Mouse (Mus musculus): ENCODE data around the gene Mrpl16. TPM values are rescaled to one million over a fixed set of nuclear protein-coding genes. Genes with fewer than 3 reads are reported as not detected.

Mrpl16 gene
- polyA plus RNA-seq, 1 experiment from 2014 or later: 62.6 TPM

DNA sequence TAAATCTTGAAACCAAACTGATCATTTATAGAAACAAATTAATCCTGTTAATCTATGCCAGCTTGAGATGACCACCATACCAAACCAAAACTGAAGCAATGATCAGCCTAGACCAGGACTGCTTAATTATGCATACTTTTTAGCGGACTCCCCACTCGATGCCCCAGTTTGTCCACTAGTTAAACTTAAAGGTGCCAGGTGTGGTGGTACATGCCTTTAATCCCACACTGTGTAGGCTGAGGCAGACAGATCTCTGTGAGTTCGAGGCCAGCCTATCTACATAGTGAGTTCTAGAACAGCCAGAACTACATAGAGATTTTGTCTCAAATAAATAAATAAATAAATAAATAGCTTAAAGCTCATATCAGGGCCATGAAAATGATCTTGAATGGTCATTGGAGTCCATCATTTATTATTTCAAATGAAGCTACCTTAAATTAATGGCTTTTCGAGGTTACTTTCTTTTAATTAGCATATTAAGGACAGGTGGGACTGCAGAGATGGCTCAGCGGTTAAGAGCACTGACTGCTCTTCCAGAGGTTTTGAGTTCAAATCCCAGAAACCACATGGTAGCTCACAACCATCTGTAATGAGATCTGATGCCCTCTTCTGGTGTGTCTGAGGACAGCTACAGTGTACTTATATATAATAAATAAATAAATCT, 802 bp upstream of the Mrpl16 start:
- peak overlapping the region; percentile 72; the same call in 1 of the 2 replicates for H3K9ac ChIP-seq
- H3K27me3 ChIP-seq (replicated peaks): no peaks in the 10 kb centered on the region
- peak overlapping the region; percentile 70 for H3K4me2 ChIP-seq
- 76% methylated on average over 5 of the region's 5 CpGs for WGBS (ENCODE audit: insufficient replicate concordance)
- peaks cover 16% of the 10 kb centered on the region for H3K4me1 ChIP-seq
- H3K4me3 ChIP-seq: peak overlapping the region; percentile 69; the same call in 1 of the 2 replicates
- H3K36me3 ChIP-seq: peaks cover 24% of the 10 kb centered on the region
- ATAC-seq: no peak
- H3K9me3 ChIP-seq (replicated peaks): no peaks in the 10 kb centered on the region
- no peak overlapping the region for H3K27ac ChIP-seq

GRCm38 (mm10) chr19:11777191-11777865, 7.1 kb downstream of the Mrpl16 start:
- H3K36me3 ChIP-seq: peaks cover 48% of the 10 kb centered on the region
- ATAC-seq: no peak
- WGBS (ENCODE audit: insufficient replicate concordance): 51% methylated on average over 7 of the region's 7 CpGs
- H3K27me3 ChIP-seq (replicated peaks): no peaks in the 10 kb centered on the region
- H3K27ac ChIP-seq: no peak overlapping the region
- H3K9ac ChIP-seq: no peak overlapping the region
- no peaks in the 10 kb centered on the region for H3K4me1 ChIP-seq
- no peak overlapping the region for H3K4me2 ChIP-seq
- H3K4me3 ChIP-seq: no peak overlapping the region
- no peaks in the 10 kb centered on the region for H3K9me3 ChIP-seq (replicated peaks)

GRCm38 (mm10) chr19:11785409-11786154, 15.4 kb downstream of the Mrpl16 start:
- Histone ChIP-seq H3K27me3 (replicated peaks) (no peaks in the 10 kb centered on the region), H3K9ac (no peak overlapping the region), H3K4me3 (no peak overlapping the region), H3K4me1 (no peaks in the 10 kb centered on the region), H3K9me3 (replicated peaks) (no peaks in the 10 kb centered on the region), H3K4me2 (no peak overlapping the region), H3K27ac (no peak overlapping the region), H3K36me3 (no peaks in the 10 kb centered on the region)
- WGBS (ENCODE audit: insufficient replicate concordance): 80% methylated on average over 14 of the region's 14 CpGs
- ATAC-seq: no peak

DNA sequence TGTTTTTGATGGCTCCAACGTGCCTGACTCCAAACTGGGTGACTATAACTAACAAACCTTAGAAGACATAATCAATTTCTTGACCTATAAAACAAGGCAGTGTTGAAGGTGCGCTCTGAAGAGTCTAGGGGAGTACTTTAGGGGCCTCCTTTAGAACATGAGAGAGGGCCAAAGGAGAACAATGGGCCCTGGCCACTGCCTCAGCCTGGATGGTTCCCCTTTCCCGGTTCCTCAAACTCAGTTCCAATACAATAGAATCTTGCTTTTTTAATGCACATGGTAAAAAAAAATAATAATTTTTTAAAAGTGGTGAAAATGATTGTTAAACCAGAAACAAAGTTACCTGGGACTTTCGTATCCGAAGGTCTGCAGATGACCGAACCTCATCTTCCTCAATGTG, 17.6 kb downstream of the Mrpl16 start:
- Histone ChIP-seq H3K9me3 (replicated peaks) (no peaks in the 10 kb centered on the region), H3K27ac (no peak overlapping the region), H3K4me2 (no peak overlapping the region), H3K4me3 (no peak overlapping the region), H3K4me1 (no peaks in the 10 kb centered on the region), H3K36me3 (no peaks in the 10 kb centered on the region), H3K9ac (no peak overlapping the region), H3K27me3 (replicated peaks) (no peaks in the 10 kb centered on the region)
- WGBS (ENCODE audit: insufficient replicate concordance): 74% methylated on average over 6 of the region's 6 CpGs
- no peak for ATAC-seq

DNA sequence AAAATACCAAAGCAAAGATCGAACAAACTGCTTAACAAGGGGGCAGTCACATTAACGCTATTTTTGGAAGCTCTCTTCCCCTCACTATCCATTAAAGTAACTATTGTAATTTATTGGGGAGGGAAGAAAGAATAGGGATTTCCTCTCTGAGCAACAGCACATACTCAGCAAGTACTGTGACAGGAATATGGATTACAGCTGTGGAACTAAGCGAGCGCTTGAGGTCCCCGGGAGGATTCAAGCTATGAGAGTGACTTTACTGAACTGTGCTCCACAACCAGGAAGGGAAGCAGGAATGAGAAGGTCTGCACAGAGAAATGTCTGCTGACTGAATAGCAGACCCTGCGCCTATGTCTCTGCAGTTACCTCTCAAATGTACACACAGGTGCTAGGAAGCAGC, 18.7 kb downstream of the Mrpl16 start:
- Histone ChIP-seq H3K9me3 (replicated peaks) (no peaks in the 10 kb centered on the region), H3K27ac (no peak overlapping the region), H3K36me3 (no peaks in the 10 kb centered on the region), H3K4me1 (no peaks in the 10 kb centered on the region), H3K9ac (no peak overlapping the region), H3K27me3 (replicated peaks) (no peaks in the 10 kb centered on the region), H3K4me2 (no peak overlapping the region), H3K4me3 (no peak overlapping the region)
- no peak for ATAC-seq
- 73% methylated on average over 6 of the region's 6 CpGs for WGBS (ENCODE audit: insufficient replicate concordance)

DNA sequence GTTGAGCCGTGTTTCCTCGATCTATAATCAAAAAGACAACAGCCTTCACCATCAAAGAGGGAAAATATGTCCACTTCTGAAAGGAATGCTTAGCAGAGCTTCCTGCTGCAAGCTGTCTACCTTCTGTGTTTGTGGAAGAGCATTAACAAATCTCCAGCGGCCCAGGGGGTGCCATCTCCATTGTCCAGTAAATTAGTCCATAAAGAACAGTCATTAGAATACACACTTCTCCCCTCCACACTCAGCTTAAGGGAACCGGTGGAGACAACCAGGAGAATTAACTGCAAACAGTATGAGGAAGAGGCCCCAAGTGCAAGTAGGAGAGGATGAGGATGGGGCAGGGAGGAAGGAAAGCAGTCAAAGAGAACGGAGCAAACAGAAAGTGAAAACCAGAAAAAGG, 21.6 kb downstream of the Mrpl16 start:
- no peak for ATAC-seq
- 45% methylated on average over 5 of the region's 5 CpGs for WGBS (ENCODE audit: insufficient replicate concordance)

GRCm38 (mm10) chr19:11793741-11794359, 23.7 kb downstream of the Mrpl16 start:
- H3K4me2 ChIP-seq: no peak overlapping the region
- H3K27ac ChIP-seq: no peak overlapping the region
- H3K9ac ChIP-seq: no peak overlapping the region
- no peaks in the 10 kb centered on the region for H3K36me3 ChIP-seq
- H3K4me1 ChIP-seq: no peaks in the 10 kb centered on the region
- H3K27me3 ChIP-seq (replicated peaks): no peaks in the 10 kb centered on the region
- WGBS (ENCODE audit: insufficient replicate concordance): 68% methylated on average over 2 of the region's 2 CpGs
- no peak overlapping the region for H3K4me3 ChIP-seq
- no peaks in the 10 kb centered on the region for H3K9me3 ChIP-seq (replicated peaks)
- no peak for ATAC-seq

More for the DNA sequence above, 21.6 kb downstream of the Mrpl16 start:
- H3K27me3 ChIP-seq (replicated peaks): no peaks in the 10 kb centered on the region
- no peak overlapping the region for H3K9ac ChIP-seq
- no peaks in the 10 kb centered on the region for H3K36me3 ChIP-seq
- H3K4me2 ChIP-seq: no peak overlapping the region
- no peak overlapping the region for H3K4me3 ChIP-seq
- no peak overlapping the region for H3K27ac ChIP-seq
- H3K4me1 ChIP-seq: no peaks in the 10 kb centered on the region
- no peaks in the 10 kb centered on the region for H3K9me3 ChIP-seq (replicated peaks)

DNA sequence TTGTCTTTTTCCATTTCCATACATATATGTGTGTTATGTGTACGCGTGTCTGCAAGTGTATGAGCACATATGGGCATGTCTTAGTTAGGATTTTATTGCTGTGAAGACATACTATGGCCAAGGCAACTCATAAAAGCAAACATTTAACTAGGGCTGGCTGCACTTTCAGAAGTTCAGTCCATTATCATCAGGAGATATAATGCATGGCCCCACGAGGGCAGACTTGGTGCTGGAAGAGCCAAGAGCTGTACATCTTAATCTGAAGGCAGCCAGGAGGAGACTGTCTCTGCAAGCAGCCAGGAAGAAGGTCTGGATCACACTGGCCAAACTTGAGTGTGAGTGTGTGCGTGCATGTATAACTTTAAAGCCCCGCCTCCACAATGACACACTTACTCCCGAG, 24.3 kb downstream of the Mrpl16 start:
- Histone ChIP-seq H3K27me3 (replicated peaks) (no peaks in the 10 kb centered on the region), H3K36me3 (no peaks in the 10 kb centered on the region), H3K9me3 (replicated peaks) (no peaks in the 10 kb centered on the region), H3K27ac (no peak overlapping the region), H3K4me1 (no peaks in the 10 kb centered on the region), H3K4me3 (no peak overlapping the region), H3K4me2 (no peak overlapping the region), H3K9ac (no peak overlapping the region)
- ATAC-seq: no peak
- 63% methylated on average over 6 of the region's 6 CpGs for WGBS (ENCODE audit: insufficient replicate concordance)

DNA sequence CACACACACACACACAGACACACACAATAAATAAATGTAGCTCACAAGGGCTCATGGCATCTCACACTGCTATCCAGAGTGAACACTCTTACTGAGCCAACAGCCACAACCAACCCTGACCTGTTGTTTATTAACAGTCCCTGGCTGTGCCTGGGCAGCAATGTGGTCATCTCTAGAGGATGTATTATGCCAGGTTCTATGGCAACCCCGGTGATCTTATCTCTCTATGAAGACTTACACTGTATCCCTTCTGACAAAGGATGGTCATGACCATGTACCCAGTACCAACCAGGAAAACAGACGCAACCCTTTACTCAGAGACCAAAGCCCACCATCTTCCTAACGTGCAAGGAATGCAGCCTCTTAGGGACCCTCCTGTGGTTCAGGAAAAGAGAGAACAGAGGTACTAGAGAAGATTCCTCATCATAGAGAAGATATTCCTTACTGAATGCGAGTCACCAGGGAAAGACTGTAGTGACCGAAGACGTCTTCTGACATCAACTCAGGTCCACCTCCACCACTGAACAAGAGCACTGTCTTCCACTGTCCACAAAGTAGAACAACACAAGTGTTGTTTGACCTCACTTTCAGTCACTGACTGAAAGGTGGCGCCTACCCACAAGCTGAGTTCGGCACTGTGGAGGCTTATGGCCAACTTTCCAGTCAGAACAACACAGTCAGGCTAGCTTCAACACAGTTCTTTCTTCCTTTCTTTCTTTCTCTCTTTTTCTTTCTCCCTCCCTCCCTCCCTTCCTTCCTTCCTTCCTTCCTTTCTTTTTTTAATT, 30.5 kb downstream of the Mrpl16 start:
- H3K4me2 ChIP-seq: no peak overlapping the region
- 67% methylated on average over 8 of the region's 8 CpGs for WGBS (ENCODE audit: insufficient replicate concordance)
- no peaks in the 10 kb centered on the region for H3K27me3 ChIP-seq (replicated peaks)
- H3K9ac ChIP-seq: no peak overlapping the region
- H3K36me3 ChIP-seq: no peaks in the 10 kb centered on the region
- no peaks in the 10 kb centered on the region for H3K4me1 ChIP-seq
- no peak overlapping the region for H3K27ac ChIP-seq
- H3K9me3 ChIP-seq (replicated peaks): no peaks in the 10 kb centered on the region
- ATAC-seq: no peak
- H3K4me3 ChIP-seq: no peak overlapping the region

- no peak overlapping the region for H3K27ac ChIP-seq
- no peak overlapping the region for H3K4me3 ChIP-seq
- no peaks in the 10 kb centered on the region for H3K27me3 ChIP-seq (replicated peaks)
- H3K4me2 ChIP-seq: no peak overlapping the region
- H3K36me3 ChIP-seq: no peaks in the 10 kb centered on the region
- WGBS (ENCODE audit: insufficient replicate concordance): 50% methylated on average over 1 of the region's 1 CpGs
- H3K4me1 ChIP-seq: no peaks in the 10 kb centered on the region
- no peak overlapping the region for H3K9ac ChIP-seq
- H3K9me3 ChIP-seq (replicated peaks): no peaks in the 10 kb centered on the region
- no peak for ATAC-seq
Observed at GRCm38 (mm10) chr19:11804423-11804822, 34.2 kb downstream of the Mrpl16 start.

DNA sequence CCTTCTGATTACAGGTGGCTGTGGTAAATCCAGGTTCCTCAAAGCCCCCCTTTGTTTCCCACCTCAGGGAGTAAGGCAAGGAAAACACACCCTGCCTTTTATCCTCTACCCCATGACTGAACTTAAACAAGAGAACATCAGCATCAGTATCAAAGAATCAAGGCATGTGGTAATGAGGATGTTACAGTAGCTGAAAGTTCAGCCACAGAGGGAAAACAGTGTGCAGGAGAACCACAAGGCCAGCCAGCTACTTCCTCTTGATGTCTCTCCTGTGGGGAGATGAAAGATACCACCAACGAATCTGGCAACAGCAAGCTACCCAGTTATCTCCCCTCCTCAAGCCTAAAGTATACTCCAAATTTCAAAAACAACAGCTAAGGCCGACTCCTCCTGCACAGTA, 37.1 kb downstream of the Mrpl16 start:
- no peak overlapping the region for H3K4me2 ChIP-seq
- no peak overlapping the region for H3K4me3 ChIP-seq
- H3K27me3 ChIP-seq (replicated peaks): no peaks in the 10 kb centered on the region
- H3K9me3 ChIP-seq (replicated peaks): no peaks in the 10 kb centered on the region
- H3K9ac ChIP-seq: no peak overlapping the region
- H3K4me1 ChIP-seq: no peaks in the 10 kb centered on the region
- H3K27ac ChIP-seq: no peak overlapping the region
- ATAC-seq: no peak
- WGBS (ENCODE audit: insufficient replicate concordance): 11% methylated on average over 2 of the region's 2 CpGs
- H3K36me3 ChIP-seq: no peaks in the 10 kb centered on the region
